Mouse (Mus musculus) spleen, adult 2 months (tissue): ENCODE data around the gene Mafb.

Experiments
- CTCF ChIP-seq: fragments of 200-500 bp; IDR thresholded peaks from 2 replicates; pipeline ENCODE4 v1.5.1; 2011; ENCODE audit warnings: mild to moderate bottlenecking, inconsistent platforms; ENCODE audit not compliant: insufficient read depth, insufficient read length, insufficient replicate concordance; ENCODE audit errors: extremely low read depth
- POLR2A ChIP-seq: fragments of 200-500 bp; IDR thresholded peaks from 2 replicates; pipeline ENCODE4 v1.6.1; 2011; ENCODE audit warnings: low read depth, low read length, inconsistent platforms

DNA sequence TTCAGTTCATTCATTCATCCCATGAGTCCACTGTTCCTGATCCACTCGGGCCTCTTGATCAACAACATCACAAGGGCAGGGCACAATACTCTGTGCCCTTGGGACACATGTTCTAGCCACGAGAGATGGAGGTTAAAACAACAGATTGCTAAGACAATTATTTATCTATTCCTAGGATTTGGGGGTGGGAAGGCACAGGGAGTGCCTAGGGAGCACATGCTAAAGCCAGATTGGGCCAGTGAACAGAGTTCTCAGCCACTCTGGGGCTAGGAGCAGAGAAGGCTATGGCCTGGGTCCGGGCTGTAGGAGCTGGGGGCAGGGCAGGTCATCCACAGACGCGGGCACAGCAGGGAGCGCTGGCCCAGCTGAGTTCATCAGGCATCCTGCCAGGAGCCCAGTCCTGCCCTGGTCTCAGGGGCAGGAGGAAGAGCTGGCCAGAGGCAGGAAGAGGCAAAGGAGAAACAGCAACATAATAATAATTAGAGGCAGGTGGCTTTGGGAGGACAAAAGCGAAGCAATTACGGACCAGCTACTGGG lies 15.8 kb downstream of the Mafb start:
- TF ChIP-seq CTCF = no peak
- no peak for TF ChIP-seq POLR2A
